Mouse (Mus musculus): ENCODE data around the gene Zbtb48.

GRCm38 (mm10) chr4:152068166-152068724 is 40.8 kb upstream of the Zbtb48 start:
- TF ChIP-seq CTCF (IDR thresholded peaks at IDR 0.05; ENCODE audit: low read depth) (no peak), EP300 (IDR thresholded peaks at IDR 0.05; ENCODE audit: low read depth) (no peak)
